Mouse (Mus musculus): Measurements from ENCODE around the gene Uqcrq. TPM values are rescaled to one million over a fixed set of nuclear protein-coding genes. Genes with fewer than 3 reads are reported as not detected.

Gene Uqcrq
- 298 TPM for polyA plus RNA-seq (2014; fragmentation: Illumina TruSeq; extraction: RNeasy Lipid Tissue Mini Kit (QIAGEN cat#74804); ENCODE audit: low read depth, low replicate concordance)

DNA sequence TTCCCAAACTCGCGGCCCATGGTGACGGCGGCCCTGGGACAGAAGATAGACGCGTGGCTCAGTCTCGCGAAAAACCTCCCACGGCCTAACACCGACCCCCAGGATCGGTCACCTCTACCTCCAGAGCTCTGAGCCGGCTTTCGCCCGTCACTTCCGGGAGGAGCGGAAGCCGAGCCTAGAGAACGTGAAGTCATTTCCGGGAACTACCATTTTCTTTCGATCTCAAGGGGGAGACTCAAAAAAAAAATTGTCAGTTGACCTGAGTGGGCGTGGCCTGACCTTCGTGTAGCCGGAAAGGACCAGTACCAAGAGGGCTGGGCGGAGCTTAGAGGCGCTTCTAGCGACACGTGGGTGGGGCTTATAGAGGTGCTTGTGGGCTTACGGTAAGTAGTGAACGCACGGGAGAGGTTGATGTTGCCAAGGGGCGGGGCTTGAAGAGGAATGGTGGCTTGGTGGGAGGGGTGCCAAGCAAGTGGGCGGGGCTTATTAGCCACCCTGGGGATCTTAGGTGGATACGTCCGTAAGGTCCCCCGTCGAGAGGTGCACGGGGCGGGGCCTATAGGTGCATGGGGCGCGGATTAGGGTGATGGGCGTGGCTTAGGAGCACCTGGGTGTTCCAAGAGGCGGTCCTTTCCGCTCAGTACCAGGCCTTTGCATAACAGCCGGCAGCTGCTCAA, at the start of gene Uqcrq, which contains the start of gene Gdf9:
TSS of gene Uqcrq (minus strand) at position 162 of the 677 bp plus-strand sequence.
TSS of gene Gdf9 (plus strand) at position 354 of the 677 bp plus-strand sequence.

DNA sequence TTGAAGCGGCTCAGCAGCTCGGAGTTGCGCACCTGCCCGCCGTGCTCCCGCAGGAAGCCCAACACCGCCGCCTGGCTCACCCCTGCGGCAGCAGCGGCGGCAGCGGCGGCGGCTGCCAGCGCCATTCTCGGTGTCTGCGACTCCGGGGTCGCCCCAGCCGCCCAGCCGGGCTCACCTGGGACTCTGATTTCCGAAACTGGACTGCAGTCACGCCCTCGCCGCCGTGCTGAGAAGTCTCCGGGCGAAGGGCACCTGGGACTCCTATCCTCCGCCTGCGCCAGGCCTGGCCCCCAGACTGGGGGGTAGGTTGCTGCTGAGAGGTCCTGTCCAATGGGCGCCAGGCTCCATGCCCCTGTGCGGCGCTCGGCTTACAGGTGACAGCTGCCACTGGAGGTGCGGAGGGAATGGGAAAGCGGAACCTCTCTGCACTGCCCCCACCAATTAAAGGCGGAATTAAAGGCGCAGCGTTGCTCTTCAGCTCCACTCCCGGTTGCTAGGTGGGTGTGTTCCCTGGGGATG, 49.2 kb upstream of the Uqcrq start, which contains the start of the genes Gm9945 and Sowaha:
TSS of gene Gm9945 (plus strand) at position 384 of the 519 bp plus-strand sequence.
TSS of gene Sowaha (minus strand) at position 492 of the 519 bp plus-strand sequence.

DNA sequence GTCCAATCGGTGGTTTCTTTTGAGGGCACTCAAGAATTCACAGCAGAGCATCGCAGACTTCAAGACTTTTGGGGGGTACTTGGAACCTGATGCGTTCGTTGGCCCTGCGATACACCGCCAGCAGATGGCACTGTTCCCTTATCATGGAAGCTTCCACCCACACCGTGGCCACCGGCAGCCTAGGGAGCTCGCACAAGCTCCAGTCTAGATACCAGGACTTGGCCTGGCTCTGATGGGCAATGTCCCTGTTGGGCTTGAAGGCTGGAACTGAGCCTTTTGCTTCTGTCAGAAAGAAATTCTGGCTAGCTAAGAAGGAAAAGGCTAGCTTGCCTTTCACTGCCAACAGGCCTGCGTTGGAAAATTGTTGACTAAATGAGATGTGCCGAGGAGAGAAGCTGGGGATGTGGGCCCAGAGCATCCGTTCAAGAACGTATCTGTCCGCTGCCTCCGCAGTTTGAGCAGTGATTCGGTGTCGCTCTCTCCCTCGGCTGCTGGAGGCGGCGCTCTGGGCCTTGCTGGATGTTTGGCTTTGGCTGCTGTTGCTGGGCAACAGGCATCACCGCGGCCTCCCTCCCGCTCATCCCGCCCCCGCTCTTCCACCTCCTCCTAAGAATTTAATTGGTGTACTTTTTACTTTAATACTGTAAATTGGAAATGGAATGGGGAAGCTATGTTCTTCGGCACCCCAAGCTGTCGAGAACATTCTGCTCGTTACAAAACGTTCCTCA, 39.5 kb upstream of the Uqcrq start, which contains the start of gene Gm9837:
TSS of gene Gm9837 (minus strand) at position 512 of the 728 bp plus-strand sequence.

DNA sequence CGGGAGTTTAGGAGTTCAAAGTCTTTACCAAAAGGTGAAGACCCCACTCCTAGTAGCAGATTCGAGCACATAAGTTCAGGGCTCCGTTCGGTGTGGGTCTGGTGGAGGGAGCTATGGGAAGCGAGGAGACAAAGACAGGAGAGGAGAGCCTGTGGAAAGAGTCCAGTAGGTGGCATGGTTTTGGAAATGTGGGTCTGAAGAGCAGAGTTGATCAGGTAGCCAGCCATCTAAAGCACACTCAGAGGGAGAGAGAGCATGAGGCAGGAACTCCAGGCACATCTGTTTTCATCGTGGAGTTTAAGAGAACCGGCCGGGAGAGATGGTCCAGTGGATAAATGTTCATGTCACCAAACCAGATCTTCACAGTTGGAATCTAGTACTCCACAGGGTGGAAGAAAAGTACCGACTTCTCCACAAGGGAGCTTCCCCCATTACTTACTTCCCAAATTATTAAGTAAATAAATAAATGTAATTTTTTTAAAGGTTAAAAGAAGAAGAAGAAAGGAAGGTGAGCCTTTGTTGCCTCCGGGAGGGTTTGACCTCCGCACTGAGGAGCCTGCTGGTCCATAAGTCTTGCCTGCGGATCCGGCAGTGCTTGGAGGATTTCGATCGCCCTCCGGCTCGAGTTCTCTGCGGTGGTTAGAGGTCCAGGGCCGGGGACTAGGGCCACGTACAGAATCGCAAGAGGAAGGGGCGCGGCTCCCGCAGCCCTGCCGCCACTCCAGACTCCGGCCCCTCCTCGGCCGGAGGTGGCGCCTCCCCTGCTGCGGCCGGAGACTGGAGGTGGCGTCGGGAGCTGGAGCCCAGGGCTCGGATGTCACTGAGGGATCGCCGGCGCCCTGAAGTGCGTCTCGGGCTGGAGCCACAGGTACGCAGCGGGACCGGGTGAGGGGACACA, 26.1 kb upstream of the Uqcrq start, which contains the start of the genes Gm10447 and Shroom1:
TSS of gene Gm10447 (minus strand) at position 637 of the 898 bp plus-strand sequence.
TSS of gene Shroom1 (plus strand) at position 732 of the 898 bp plus-strand sequence.

DNA sequence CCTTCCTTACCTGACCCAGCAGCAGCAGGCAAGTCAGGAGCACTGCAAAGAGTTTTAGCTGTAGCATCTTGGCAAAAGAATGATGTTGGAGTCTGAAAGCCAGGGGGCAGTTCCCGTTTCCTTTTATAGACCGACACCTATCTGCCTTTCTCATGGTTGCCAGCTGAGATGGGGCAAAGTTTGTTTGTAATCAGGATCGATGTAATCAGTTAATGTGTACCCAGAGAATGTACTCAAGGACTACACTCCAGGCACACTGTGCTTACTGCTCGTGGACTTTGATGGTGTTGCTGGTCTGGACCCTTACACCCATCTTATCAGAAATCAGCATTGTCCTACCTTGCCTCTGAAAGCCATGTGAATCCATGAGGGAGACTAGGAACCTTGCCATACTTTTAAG, 7.6 kb downstream of the Uqcrq start, which contains the start of gene Leap2:
TSS of gene Leap2 (minus strand) at position 135 of the 400 bp plus-strand sequence.

Other genes starting within 250 kb of the Uqcrq start
- 106 TPM for gene Hspa4, start 130.4 kb downstream of the Uqcrq start, polyA plus RNA-seq (2014; fragmentation: Illumina TruSeq; extraction: RNeasy Lipid Tissue Mini Kit (QIAGEN cat#74804); ENCODE audit: low read depth, low replicate concordance)
- gene Zcchc10, start 106.2 kb downstream of the Uqcrq start, polyA plus RNA-seq (2014; fragmentation: Illumina TruSeq; extraction: RNeasy Lipid Tissue Mini Kit (QIAGEN cat#74804); ENCODE audit: low read depth, low replicate concordance) = 8.2 TPM
- gene Aff4, start 80.0 kb downstream of the Uqcrq start, polyA plus RNA-seq (2014; fragmentation: Illumina TruSeq; extraction: RNeasy Lipid Tissue Mini Kit (QIAGEN cat#74804); ENCODE audit: low read depth, low replicate concordance) = 36.5 TPM
- gene Leap2, start 7.7 kb downstream of the Uqcrq start, polyA plus RNA-seq (2014; fragmentation: Illumina TruSeq; extraction: RNeasy Lipid Tissue Mini Kit (QIAGEN cat#74804); ENCODE audit: low read depth, low replicate concordance) = not detected
- gene Gdf9, start 192 bp upstream of the Uqcrq start, polyA plus RNA-seq (2014; fragmentation: Illumina TruSeq; extraction: RNeasy Lipid Tissue Mini Kit (QIAGEN cat#74804); ENCODE audit: low read depth, low replicate concordance) = 1.1 TPM
- gene Gm10447, start 26.3 kb upstream of the Uqcrq start, polyA plus RNA-seq (2014; fragmentation: Illumina TruSeq; extraction: RNeasy Lipid Tissue Mini Kit (QIAGEN cat#74804); ENCODE audit: low read depth, low replicate concordance) = 1.2 TPM
- gene Shroom1, start 26.4 kb upstream of the Uqcrq start, polyA plus RNA-seq (2014; fragmentation: Illumina TruSeq; extraction: RNeasy Lipid Tissue Mini Kit (QIAGEN cat#74804); ENCODE audit: low read depth, low replicate concordance) = 7.7 TPM
- not detected for gene Gm9837, start 39.6 kb upstream of the Uqcrq start, polyA plus RNA-seq (2014; fragmentation: Illumina TruSeq; extraction: RNeasy Lipid Tissue Mini Kit (QIAGEN cat#74804); ENCODE audit: low read depth, low replicate concordance)
- gene Gm9945, start 49.3 kb upstream of the Uqcrq start, polyA plus RNA-seq (2014; fragmentation: Illumina TruSeq; extraction: RNeasy Lipid Tissue Mini Kit (QIAGEN cat#74804); ENCODE audit: low read depth, low replicate concordance) = not detected
- 0.25 TPM for gene Sowaha, start 49.4 kb upstream of the Uqcrq start, polyA plus RNA-seq (2014; fragmentation: Illumina TruSeq; extraction: RNeasy Lipid Tissue Mini Kit (QIAGEN cat#74804); ENCODE audit: low read depth, low replicate concordance)
- gene Sept8, start 88.4 kb upstream of the Uqcrq start, polyA plus RNA-seq (2014; fragmentation: Illumina TruSeq; extraction: RNeasy Lipid Tissue Mini Kit (QIAGEN cat#74804); ENCODE audit: low read depth, low replicate concordance) = 31.8 TPM
- 13.1 TPM for gene Kif3a, start 136.5 kb upstream of the Uqcrq start, polyA plus RNA-seq (2014; fragmentation: Illumina TruSeq; extraction: RNeasy Lipid Tissue Mini Kit (QIAGEN cat#74804); ENCODE audit: low read depth, low replicate concordance)
- not detected for gene Il4, start 187.8 kb upstream of the Uqcrq start, polyA plus RNA-seq (2014; fragmentation: Illumina TruSeq; extraction: RNeasy Lipid Tissue Mini Kit (QIAGEN cat#74804); ENCODE audit: low read depth, low replicate concordance)
- not detected for gene Il13, start 203.9 kb upstream of the Uqcrq start, polyA plus RNA-seq (2014; fragmentation: Illumina TruSeq; extraction: RNeasy Lipid Tissue Mini Kit (QIAGEN cat#74804); ENCODE audit: low read depth, low replicate concordance)